Mouse (Mus musculus): ENCODE results near the gene Ipmk.

- no peak for TF ChIP-seq CTCF (IDR thresholded peaks at IDR 0.05)
- no peak for TF ChIP-seq EP300 (IDR thresholded peaks at IDR 0.05)
Observed at GRCm38 (mm10) chr10:71403638-71404037, 56.1 kb downstream of the Ipmk start.
